Mouse (Mus musculus) heart, embryonic 11.5 days (tissue): ENCODE measurements around the gene Wfdc16. TPM values are rescaled to one million over a fixed set of nuclear protein-coding genes. Genes with fewer than 3 reads are reported as not detected.

Experiments used
- ATAC-seq: fragments of 200-750 bp; cut with Nextera tagmentation; replicated peaks from 2 replicates; pipeline ENCODE4 v1.8.0; 2017; ENCODE audit warnings: moderate library complexity; ENCODE audit not compliant: insufficient number of reproducible peaks, low FRiP score, low TSS enrichment
- H3K27ac ChIP-seq: fragments of 300-500 bp; sonication (generic); 2 replicates; pipeline ENCODE4 v1.5.1; 2014; ENCODE audit warnings: mild to moderate bottlenecking, low read depth, low read length
- H3K27me3 ChIP-seq: fragments of 300-500 bp; sonication (generic); 2 replicates; pipeline ENCODE4 v1.6.1; 2014; ENCODE audit warnings: mild to moderate bottlenecking, low read length, mixed read lengths; ENCODE audit not compliant: control insufficient read depth, insufficient read depth
- H3K36me3 ChIP-seq: fragments of 300-500 bp; sonication (generic); 2 replicates; pipeline ENCODE4 v1.6.1; 2014; ENCODE audit warnings: mild to moderate bottlenecking, low read length, moderate library complexity, mixed read lengths; ENCODE audit not compliant: control insufficient read depth, insufficient read depth
- H3K4me1 ChIP-seq: fragments of 300-500 bp; sonication (generic); 2 replicates; pipeline ENCODE4 v1.6.1; 2014; ENCODE audit warnings: low read length; ENCODE audit not compliant: control insufficient read depth, insufficient read depth
- H3K4me2 ChIP-seq: fragments of 300-500 bp; sonication (generic); 2 replicates; pipeline ENCODE4 v1.6.1; 2014; ENCODE audit warnings: mild to moderate bottlenecking, moderate library complexity
- H3K4me3 ChIP-seq: fragments of 300-500 bp; sonication (generic); 2 replicates; pipeline ENCODE4 v1.5.1; 2014; ENCODE audit warnings: low read depth, low read length
- H3K9ac ChIP-seq: fragments of 300-500 bp; sonication (generic); 2 replicates; pipeline ENCODE4 v1.6.1; 2014; ENCODE audit warnings: mild to moderate bottlenecking, low read depth, low read length, moderate library complexity
- H3K9me3 ChIP-seq: fragments of 300-500 bp; sonication (generic); replicated peaks from 2 replicates; pipeline ENCODE4 v1.6.1; 2016; ENCODE audit warnings: low read length; ENCODE audit not compliant: control insufficient read depth
- WGBS: fragments of 180-500 bp; shearing (Covaris S2); extraction: QIAGEN DNeasy Blood & Tissue Kit; methylation state at CpG from one replicate; pipeline ENCODE4 v1.1.7; 2014; ENCODE audit not compliant: insufficient replicate concordance; 5-methylcytosine and 5-hydroxymethylcytosine counted together
- polyA plus RNA-seq: library from polyadenylated mRNA; unstranded; fragments of >200 nt; fragmentation: Nextera tagmentation; extraction: Ambion mirVana; gene quantifications from 2 replicates; pipeline ENCODE4 v1.2.1, GENCODE M21; 2014

Wfdc16 gene
- polyA plus RNA-seq, 1 experiment from 2014 or later: not detected

- Histone ChIP-seq H3K4me1 (no peaks in the 10 kb centered on the region), H3K4me3 (no peak overlapping the region), H3K36me3 (no peaks in the 10 kb centered on the region), H3K4me2 (no peak overlapping the region), H3K27me3 (no peaks in the 10 kb centered on the region), H3K27ac (no peak overlapping the region), H3K9ac (no peak overlapping the region), H3K9me3 (0 out of 2 replicates have a peak, but pooled peaks cover 5% of the 10 kb centered on the region)
- 72% methylated on average over 5 of the region's 5 CpGs for WGBS
- ATAC-seq: no peak
Measured at GRCm38 (mm10) chr2:164670261-164670660, 31.7 kb upstream of the Wfdc16 start.

GRCm38 (mm10) chr2:164664851-164665250 lies 26.3 kb upstream of the Wfdc16 start:
- no peak overlapping the region for H3K9ac ChIP-seq
- ATAC-seq: no peak
- H3K27me3 ChIP-seq: no peaks in the 10 kb centered on the region
- no peaks in the 10 kb centered on the region for H3K4me1 ChIP-seq
- H3K9me3 ChIP-seq: 0 out of 2 replicates have a peak, but pooled peaks cover 3% of the 10 kb centered on the region
- H3K4me2 ChIP-seq: no peak overlapping the region
- no peak overlapping the region for H3K4me3 ChIP-seq
- H3K27ac ChIP-seq: no peak overlapping the region
- no peaks in the 10 kb centered on the region for H3K36me3 ChIP-seq
- 79% methylated on average over 7 of the region's 7 CpGs for WGBS

- H3K9me3 ChIP-seq: no peaks in the 10 kb centered on the region
- no peaks in the 10 kb centered on the region for H3K36me3 ChIP-seq
- no peak within 1 kb of the TSS for H3K27ac ChIP-seq
- 0 out of 2 replicates have a peak, but pooled peaks cover 6% of the 10 kb centered on the region for H3K27me3 ChIP-seq
- H3K4me1 ChIP-seq: no peaks in the 10 kb centered on the region
- no peak for ATAC-seq
- no peak within 1 kb of the TSS for H3K4me2 ChIP-seq
- H3K9ac ChIP-seq: no peak within 1 kb of the TSS
- no peak within 1 kb of the TSS for H3K4me3 ChIP-seq
- 70% methylated on average over 9 of the region's 9 CpGs for WGBS
Measured at GRCm38 (mm10) chr2:164656483-164656882, 17.9 kb upstream of the Wfdc16 start, which contains the start of gene Wfdc9. Gene Wfdc9 (minus strand): TSS chr2:164656583.

GRCm38 (mm10) chr2:164655858-164656257 lies 17.3 kb upstream of the Wfdc16 start, which contains the start of gene Wfdc10:
Gene Wfdc10 (plus strand): TSS chr2:164656046.
- no peak within 1 kb of the TSS for H3K27ac ChIP-seq
- H3K4me3 ChIP-seq: no peak within 1 kb of the TSS
- H3K9ac ChIP-seq: no peak within 1 kb of the TSS
- 13% methylated on average over 11 of the region's 11 CpGs for WGBS
- 0 out of 2 replicates have a peak, but pooled peaks cover 6% of the 10 kb centered on the region for H3K27me3 ChIP-seq
- no peaks in the 10 kb centered on the region for H3K36me3 ChIP-seq
- no peak for ATAC-seq
- no peak within 1 kb of the TSS for H3K4me2 ChIP-seq
- H3K4me1 ChIP-seq: no peaks in the 10 kb centered on the region
- no peaks in the 10 kb centered on the region for H3K9me3 ChIP-seq

GRCm38 (mm10) chr2:164641881-164642673 lies 3.5 kb upstream of the Wfdc16 start:
- WGBS: 80% methylated on average over 13 of the region's 13 CpGs
- Histone ChIP-seq H3K9ac (no peak overlapping the region), H3K36me3 (no peaks in the 10 kb centered on the region), H3K27me3 (no peaks in the 10 kb centered on the region), H3K9me3 (no peaks in the 10 kb centered on the region), H3K4me2 (no peak overlapping the region), H3K27ac (no peak overlapping the region), H3K4me3 (no peak overlapping the region), H3K4me1 (no peaks in the 10 kb centered on the region)
- no peak for ATAC-seq

- no peaks in the 10 kb centered on the region for H3K27me3 ChIP-seq
- H3K4me3 ChIP-seq: no peak overlapping the region
- no peak overlapping the region for H3K9ac ChIP-seq
- H3K36me3 ChIP-seq: no peaks in the 10 kb centered on the region
- H3K4me2 ChIP-seq: no peak overlapping the region
- no peaks in the 10 kb centered on the region for H3K4me1 ChIP-seq
- no peaks in the 10 kb centered on the region for H3K9me3 ChIP-seq
- 58% methylated on average over 7 of the region's 7 CpGs for WGBS
- no peak for ATAC-seq
- no peak overlapping the region for H3K27ac ChIP-seq
Measured at GRCm38 (mm10) chr2:164641129-164641528, 2.5 kb upstream of the Wfdc16 start.

GRCm38 (mm10) chr2:164635266-164635665 lies 3.3 kb downstream of the Wfdc16 start:
- Histone ChIP-seq H3K9ac (no peak overlapping the region), H3K36me3 (no peaks in the 10 kb centered on the region), H3K4me1 (no peaks in the 10 kb centered on the region), H3K27ac (no peak overlapping the region), H3K4me3 (no peak overlapping the region), H3K9me3 (no peaks in the 10 kb centered on the region), H3K27me3 (no peaks in the 10 kb centered on the region), H3K4me2 (no peak overlapping the region)
- WGBS: 72% methylated on average over 9 of the region's 9 CpGs
- no peak for ATAC-seq

- no peak for ATAC-seq
- H3K4me1 ChIP-seq: no peaks in the 10 kb centered on the region
- no peaks in the 10 kb centered on the region for H3K9me3 ChIP-seq
- 75% methylated on average over 4 of the region's 4 CpGs for WGBS
- H3K9ac ChIP-seq: no peak overlapping the region
- H3K27me3 ChIP-seq: no peaks in the 10 kb centered on the region
- no peaks in the 10 kb centered on the region for H3K36me3 ChIP-seq
- no peak overlapping the region for H3K4me3 ChIP-seq
- H3K4me2 ChIP-seq: no peak overlapping the region
- no peak overlapping the region for H3K27ac ChIP-seq
Measured at GRCm38 (mm10) chr2:164621775-164622174, 16.8 kb downstream of the Wfdc16 start.

GRCm38 (mm10) chr2:164619050-164619449 lies 19.5 kb downstream of the Wfdc16 start:
- Histone ChIP-seq H3K4me1 (no peaks in the 10 kb centered on the region), H3K4me2 (no peak overlapping the region), H3K27me3 (no peaks in the 10 kb centered on the region), H3K4me3 (no peak overlapping the region), H3K36me3 (no peaks in the 10 kb centered on the region), H3K9me3 (no peaks in the 10 kb centered on the region), H3K27ac (no peak overlapping the region), H3K9ac (no peak overlapping the region)
- 75% methylated on average over 5 of the region's 5 CpGs for WGBS
- no peak for ATAC-seq
